Mouse (Mus musculus) liver, embryonic 16.5 days (tissue): Measurements from ENCODE around the gene Stam. TPM values are rescaled to one million over a fixed set of nuclear protein-coding genes. Genes with fewer than 3 reads are reported as not detected.

Source experiments
- ATAC-seq: fragments of 200-750 bp; cut with Nextera tagmentation; 2 replicates; pipeline ENCODE4 v1.8.0; 2017; ENCODE audit warnings: low read depth, mild to moderate bottlenecking, moderate number of reproducible peaks, moderate library complexity
- H3K27ac ChIP-seq: fragments of 300-500 bp; sonication (generic); 2 replicates; pipeline ENCODE4 v1.5.1; 2014; ENCODE audit warnings: mild to moderate bottlenecking, low read length
- H3K27me3 ChIP-seq: fragments of 300-500 bp; sonication (generic); 2 replicates; pipeline ENCODE4 v1.6.1; 2014; ENCODE audit warnings: low read depth, low read length, mixed read lengths; ENCODE audit not compliant: control insufficient read depth, insufficient read depth
- H3K36me3 ChIP-seq: fragments of 300-500 bp; sonication (generic); 2 replicates; pipeline ENCODE4 v1.6.1; 2014; ENCODE audit warnings: mild to moderate bottlenecking; ENCODE audit not compliant: control insufficient read depth, insufficient read depth
- H3K4me1 ChIP-seq: fragments of 300-500 bp; sonication (generic); 2 replicates; pipeline ENCODE4 v1.6.1; 2014; ENCODE audit warnings: low read depth, low read length, mixed read lengths; ENCODE audit not compliant: control insufficient read depth
- H3K4me2 ChIP-seq: fragments of 300-500 bp; sonication (generic); 2 replicates; pipeline ENCODE4 v1.6.1; 2014; ENCODE audit warnings: low read depth, low read length, mixed read lengths
- H3K4me3 ChIP-seq: fragments of 300-500 bp; sonication (generic); 2 replicates; pipeline ENCODE4 v1.5.1; 2014; ENCODE audit warnings: low read depth, mild to moderate bottlenecking, low read length
- H3K9ac ChIP-seq: fragments of 300-500 bp; sonication (generic); 2 replicates; pipeline ENCODE4 v1.6.1; 2014; ENCODE audit warnings: low read depth, low read length
- H3K9me3 ChIP-seq: fragments of 300-500 bp; sonication (generic); replicated peaks from 2 replicates; pipeline ENCODE4 v1.6.1; 2016; ENCODE audit warnings: low read length; ENCODE audit not compliant: control insufficient read depth
- WGBS: fragments of 180-500 bp; shearing (Covaris S2); extraction: QIAGEN DNeasy Blood & Tissue Kit; methylation state at CpG from one replicate; pipeline ENCODE4 v1.1.7; 2014; ENCODE audit not compliant: insufficient replicate concordance; 5-methylcytosine and 5-hydroxymethylcytosine counted together
- polyA plus RNA-seq: library from polyadenylated mRNA; unstranded; fragments of >200 nt; fragmentation: Nextera tagmentation; extraction: Ambion mirVana; gene quantifications from 2 replicates; pipeline ENCODE4 v1.2.1, GENCODE M21; 2015

Stam gene
- 27.3 and 31.9 TPM in 2 replicates for polyA plus RNA-seq

- Histone ChIP-seq H3K4me1 (peaks cover 22% of the 10 kb centered on the region), H3K4me3 (peak within 1 kb of the TSS; percentile 93), H3K9ac (peak within 1 kb of the TSS; percentile 98), H3K4me2 (peak within 1 kb of the TSS; percentile 87), H3K27ac (peak within 1 kb of the TSS; percentile 98), H3K9me3 (no peaks in the 10 kb centered on the region), H3K27me3 (no peaks in the 10 kb centered on the region), H3K36me3 (no peaks in the 10 kb centered on the region)
- peak; percentile 96 for ATAC-seq
- WGBS = under 1% methylated on average over 50 of the region's 50 CpGs
These were observed at the start of gene Stam for GRCm38 (mm10) chr2:14073362-14074220. Stam (plus strand) TSS chr2:14074098.

GRCm38 (mm10) chr2:14041249-14041648 is 32.6 kb upstream of the Stam start:
- WGBS = 93% methylated on average over 2 of the region's 2 CpGs
- Histone ChIP-seq H3K4me1 (no peaks in the 10 kb centered on the region), H3K4me2 (no peak overlapping the region), H3K27me3 (no peaks in the 10 kb centered on the region), H3K4me3 (no peak overlapping the region), H3K36me3 (no peaks in the 10 kb centered on the region), H3K9me3 (no peaks in the 10 kb centered on the region), H3K27ac (no peak overlapping the region), H3K9ac (no peak overlapping the region)
- ATAC-seq = no peak

GRCm38 (mm10) chr2:14043011-14043410 is 30.9 kb upstream of the Stam start:
- Histone ChIP-seq H3K27ac (no peak overlapping the region), H3K9ac (no peak overlapping the region), H3K36me3 (no peaks in the 10 kb centered on the region), H3K4me2 (no peak overlapping the region), H3K4me1 (no peaks in the 10 kb centered on the region), H3K27me3 (no peaks in the 10 kb centered on the region), H3K4me3 (no peak overlapping the region), H3K9me3 (no peaks in the 10 kb centered on the region)
- no peak for ATAC-seq
- WGBS = 68% methylated on average over 3 of the region's 3 CpGs

GRCm38 (mm10) chr2:14043577-14044170 is 30.2 kb upstream of the Stam start:
- Histone ChIP-seq H3K9me3 (no peaks in the 10 kb centered on the region), H3K9ac (no peak overlapping the region), H3K4me2 (no peak overlapping the region), H3K27ac (no peak overlapping the region), H3K27me3 (no peaks in the 10 kb centered on the region), H3K36me3 (no peaks in the 10 kb centered on the region), H3K4me1 (no peaks in the 10 kb centered on the region), H3K4me3 (no peak overlapping the region)
- no peak for ATAC-seq
- WGBS = 71% methylated on average over 9 of the region's 9 CpGs

- Histone ChIP-seq H3K36me3 (no peaks in the 10 kb centered on the region), H3K9me3 (no peaks in the 10 kb centered on the region), H3K4me2 (no peak overlapping the region), H3K9ac (no peak overlapping the region), H3K27me3 (no peaks in the 10 kb centered on the region), H3K4me1 (peaks cover 2% of the 10 kb centered on the region; the same call in 1 of the 2 replicates), H3K27ac (no peak overlapping the region), H3K4me3 (no peak overlapping the region)
- 0 out of 2 replicates have a peak, but pooled peaks have one; percentile 37 for ATAC-seq
These were observed 25.5 kb upstream of the Stam start for GRCm38 (mm10) chr2:14048381-14048780.

- Histone ChIP-seq H3K4me2 (no peak overlapping the region), H3K4me1 (peaks cover 6% of the 10 kb centered on the region), H3K4me3 (no peak overlapping the region), H3K36me3 (no peaks in the 10 kb centered on the region), H3K9me3 (no peaks in the 10 kb centered on the region), H3K27me3 (no peaks in the 10 kb centered on the region), H3K27ac (no peak overlapping the region), H3K9ac (no peak overlapping the region)
- 58% methylated on average over 5 of the region's 5 CpGs for WGBS
- no peak for ATAC-seq
These were observed 25.1 kb upstream of the Stam start for GRCm38 (mm10) chr2:14048808-14049207.

GRCm38 (mm10) chr2:14053618-14054017 is 20.3 kb upstream of the Stam start:
- no peaks in the 10 kb centered on the region for H3K36me3 ChIP-seq
- 87% methylated on average over 3 of the region's 3 CpGs for WGBS
- H3K4me1 ChIP-seq = peaks cover 14% of the 10 kb centered on the region
- H3K4me3 ChIP-seq = no peak overlapping the region
- no peak overlapping the region for H3K9ac ChIP-seq
- no peak overlapping the region for H3K27ac ChIP-seq
- no peak overlapping the region for H3K4me2 ChIP-seq
- no peaks in the 10 kb centered on the region for H3K9me3 ChIP-seq
- ATAC-seq = no peak
- no peaks in the 10 kb centered on the region for H3K27me3 ChIP-seq

GRCm38 (mm10) chr2:14054163-14054562 is 19.7 kb upstream of the Stam start:
- WGBS = 62% methylated on average over 3 of the region's 3 CpGs
- H3K9ac ChIP-seq = no peak overlapping the region
- no peaks in the 10 kb centered on the region for H3K9me3 ChIP-seq
- no peak overlapping the region for H3K27ac ChIP-seq
- H3K4me3 ChIP-seq = no peak overlapping the region
- no peak overlapping the region for H3K4me2 ChIP-seq
- no peak for ATAC-seq
- no peaks in the 10 kb centered on the region for H3K36me3 ChIP-seq
- H3K27me3 ChIP-seq = no peaks in the 10 kb centered on the region
- H3K4me1 ChIP-seq = peaks cover 11% of the 10 kb centered on the region

- Histone ChIP-seq H3K36me3 (no peaks in the 10 kb centered on the region), H3K9ac (peak overlapping the region; percentile 75), H3K27me3 (no peaks in the 10 kb centered on the region), H3K9me3 (no peaks in the 10 kb centered on the region), H3K27ac (peak overlapping the region; percentile 71), H3K4me1 (peaks cover 11% of the 10 kb centered on the region), H3K4me3 (peak overlapping the region; percentile 76), H3K4me2 (peak overlapping the region; percentile 87)
- 5% methylated on average over 6 of the region's 6 CpGs for WGBS
- peak; percentile 24 for ATAC-seq
These were observed 19.2 kb upstream of the Stam start for GRCm38 (mm10) chr2:14054716-14055115.
